Mouse (Mus musculus) cerebellum, adult (tissue): ENCODE results near the gene Prpsap1.

Experiments
- ATAC-seq: cut with Nextera tagmentation; 2 replicates; pipeline ENCODE4 v1.9.2; 2017; ENCODE audit warnings: mild to moderate bottlenecking, moderate library complexity, mixed read lengths; ENCODE audit not compliant: insufficient number of reproducible peaks, low FRiP score, low TSS enrichment

Prpsap1 gene

DNA sequence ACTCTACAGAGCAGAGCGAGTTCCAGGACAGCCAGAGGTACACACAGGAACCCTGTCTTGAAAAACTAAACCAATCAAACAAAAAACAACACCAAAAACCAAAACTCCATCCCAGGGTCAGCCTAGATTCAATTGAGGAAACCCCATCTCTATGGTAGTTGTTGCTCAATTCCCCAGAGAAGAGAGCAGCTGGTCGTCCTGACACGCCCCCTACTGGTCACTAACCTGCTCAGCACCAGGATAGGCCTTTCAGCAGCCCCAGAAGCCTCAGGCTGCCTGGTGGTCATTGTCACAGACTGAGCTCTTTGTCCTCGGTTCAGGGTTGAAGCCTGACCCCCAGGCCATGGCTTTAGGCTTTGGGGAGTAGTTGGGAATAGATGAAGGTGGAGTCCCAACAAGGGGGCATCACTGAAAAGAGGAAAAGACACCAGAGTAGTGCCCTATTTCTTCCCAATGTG lies at the start of gene Prpsap1:
Gene Prpsap1, minus strand, starts transcription at position 408 of the 458 bp plus-strand sequence.
- no peak for ATAC-seq

DNA sequence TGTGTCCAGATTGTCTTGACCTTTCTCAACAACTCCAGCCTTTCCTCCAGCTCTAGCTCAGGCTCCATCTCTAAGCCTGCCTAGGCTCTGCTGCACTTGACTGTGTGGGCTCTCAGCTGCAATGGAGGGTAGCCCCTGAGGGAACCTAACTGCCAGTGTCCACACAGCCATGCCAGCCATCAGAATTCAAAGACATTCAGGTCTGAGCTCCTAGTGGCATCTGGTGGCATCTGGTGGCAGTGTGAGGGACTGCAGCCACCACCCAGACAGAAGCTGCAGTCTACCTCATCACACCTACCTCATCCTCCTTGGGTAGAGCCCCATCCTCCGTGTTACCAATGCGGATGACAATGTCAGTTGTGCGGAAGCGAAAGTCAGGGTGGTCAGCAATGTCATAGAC lies 49.1 kb upstream of the Prpsap1 start:
- ATAC-seq: no peak

GRCm38 (mm10) chr11:116541183-116541582 lies 47.2 kb upstream of the Prpsap1 start:
- ATAC-seq: no peak

- no peak for ATAC-seq
Observed at GRCm38 (mm10) chr11:116538142-116538735, 44.2 kb upstream of the Prpsap1 start.

DNA sequence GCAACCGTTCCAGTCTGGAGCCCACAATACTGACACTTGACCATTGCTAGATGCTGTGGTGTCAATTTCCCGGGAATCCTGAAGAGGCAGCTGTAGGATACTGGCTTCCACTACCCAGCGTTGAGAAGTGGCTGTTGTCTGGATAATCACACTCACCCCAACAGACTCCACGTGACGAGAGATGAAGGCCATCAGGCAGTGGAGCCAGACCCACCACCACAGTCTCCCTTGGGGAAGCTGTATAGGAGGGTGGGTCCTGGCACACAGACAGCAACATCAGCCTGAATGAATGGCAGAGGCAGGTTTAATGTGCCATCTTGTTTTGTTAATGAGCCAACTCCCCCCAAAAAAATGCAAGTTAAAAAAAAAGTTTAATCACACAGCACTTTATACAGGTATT lies 43.4 kb upstream of the Prpsap1 start:
- no peak for ATAC-seq

GRCm38 (mm10) chr11:116536685-116537084 lies 42.7 kb upstream of the Prpsap1 start:
- no peak for ATAC-seq

GRCm38 (mm10) chr11:116534154-116534865 lies 40.3 kb upstream of the Prpsap1 start:
- peak; percentile 51; the same call in 1 of the 2 replicates for ATAC-seq

GRCm38 (mm10) chr11:116533341-116534153 lies 39.5 kb upstream of the Prpsap1 start:
- ATAC-seq: no peak

GRCm38 (mm10) chr11:116532810-116533338 lies 38.9 kb upstream of the Prpsap1 start:
- ATAC-seq: no peak

GRCm38 (mm10) chr11:116532262-116532809 lies 38.3 kb upstream of the Prpsap1 start:
- no peak for ATAC-seq

DNA sequence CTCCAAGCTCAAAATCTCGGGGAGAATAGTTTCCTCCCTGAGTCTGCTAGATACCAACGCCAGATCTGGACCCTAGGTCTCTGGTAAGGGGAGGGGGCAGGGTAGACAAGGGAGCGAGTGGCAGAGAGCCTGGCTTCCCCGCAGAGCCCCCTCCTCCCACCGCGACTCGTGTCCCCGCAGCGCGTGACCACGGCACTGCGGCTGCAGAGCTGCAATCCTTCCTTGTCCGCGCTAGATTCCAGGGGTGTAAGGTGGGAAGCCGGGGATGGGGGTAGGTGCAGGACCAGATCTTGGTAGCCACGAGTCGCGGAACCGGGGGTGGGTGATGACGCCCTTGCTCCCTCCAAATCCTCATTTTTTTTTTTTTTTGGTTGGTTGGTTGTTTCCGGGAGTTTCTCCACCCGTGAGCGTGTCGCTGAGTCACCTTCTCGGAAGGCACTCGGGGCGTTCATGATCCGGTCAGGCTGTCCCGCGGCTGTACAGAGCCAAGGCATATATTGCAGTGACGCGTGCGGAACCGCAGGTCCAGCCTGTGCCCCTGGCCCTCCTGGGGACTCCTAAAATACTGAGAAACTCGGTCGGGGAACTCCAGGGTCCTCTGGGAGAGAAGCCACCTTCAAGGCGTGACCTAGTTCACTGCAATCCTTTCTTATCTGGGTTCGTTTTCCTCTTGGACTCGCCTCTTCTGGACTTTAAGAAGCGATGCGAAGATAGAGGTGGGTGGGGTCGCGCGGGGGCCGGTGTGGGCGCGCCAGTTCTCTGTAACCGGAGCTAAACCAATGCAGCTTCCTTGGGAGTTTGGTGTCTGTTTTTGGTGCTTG lies 37.6 kb upstream of the Prpsap1 start:
- no peak for ATAC-seq

GRCm38 (mm10) chr11:116530187-116531147 lies 36.5 kb upstream of the Prpsap1 start, which contains the start of gene Sphk1:
Gene Sphk1, plus strand, starts transcription at chr11:116530925.
- ATAC-seq: no peak

DNA sequence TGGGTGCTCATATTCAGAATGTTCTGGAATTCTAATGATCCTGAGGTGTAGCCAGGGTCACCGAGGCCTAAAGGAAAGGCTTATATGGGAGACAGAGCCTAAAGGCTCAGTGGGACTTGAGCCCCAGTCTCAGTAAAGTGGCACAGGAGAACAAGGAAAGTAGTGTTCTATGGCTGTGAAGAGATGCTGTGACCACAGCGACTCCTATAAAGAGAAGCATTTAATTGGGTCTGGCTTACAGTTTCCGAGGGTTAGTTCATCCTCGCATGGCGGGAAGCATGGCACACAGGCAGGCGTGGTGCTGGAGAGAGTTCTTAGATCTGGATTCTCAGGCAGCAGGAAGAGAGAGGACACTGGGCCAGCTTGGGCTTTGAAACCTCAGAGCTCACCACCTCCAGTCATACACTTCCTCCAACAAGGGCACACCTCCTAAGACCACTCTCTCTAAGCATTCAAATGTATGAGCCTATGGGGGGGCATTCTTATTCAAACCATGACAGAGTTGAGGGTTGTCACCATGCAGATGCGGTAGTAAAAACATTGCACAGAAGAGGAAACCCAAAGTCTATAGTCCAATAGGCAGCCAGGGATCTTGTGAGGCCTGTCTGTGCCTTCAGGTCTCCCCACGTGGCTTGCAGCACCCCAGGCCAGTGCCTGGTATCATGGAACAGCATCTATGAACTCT lies 34.8 kb upstream of the Prpsap1 start:
- ATAC-seq: no peak

DNA sequence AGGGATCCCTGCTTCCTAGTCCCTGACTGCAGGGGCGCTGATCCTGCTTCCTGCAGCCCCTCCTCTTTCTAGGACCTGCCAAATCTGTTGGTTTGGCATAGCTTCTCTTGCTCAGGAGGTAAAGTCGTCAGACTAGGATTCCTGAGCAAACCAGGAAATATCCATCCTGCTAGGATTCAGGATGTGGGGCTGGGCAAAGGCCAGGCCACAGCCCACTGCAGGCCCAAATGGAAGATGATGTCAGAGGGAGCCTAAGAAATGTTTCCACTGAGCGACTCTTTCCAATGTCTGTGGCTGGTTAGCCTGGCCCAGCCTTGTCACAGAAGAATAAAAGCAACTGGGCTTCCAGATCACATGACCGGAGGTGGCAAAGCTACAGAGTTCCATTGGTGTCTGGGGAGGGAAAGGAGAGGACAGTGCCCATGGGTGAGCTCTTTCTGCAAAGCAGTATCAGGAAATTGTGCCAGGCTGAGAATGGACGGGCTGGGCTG lies 29.7 kb upstream of the Prpsap1 start:
- ATAC-seq: no peak

DNA sequence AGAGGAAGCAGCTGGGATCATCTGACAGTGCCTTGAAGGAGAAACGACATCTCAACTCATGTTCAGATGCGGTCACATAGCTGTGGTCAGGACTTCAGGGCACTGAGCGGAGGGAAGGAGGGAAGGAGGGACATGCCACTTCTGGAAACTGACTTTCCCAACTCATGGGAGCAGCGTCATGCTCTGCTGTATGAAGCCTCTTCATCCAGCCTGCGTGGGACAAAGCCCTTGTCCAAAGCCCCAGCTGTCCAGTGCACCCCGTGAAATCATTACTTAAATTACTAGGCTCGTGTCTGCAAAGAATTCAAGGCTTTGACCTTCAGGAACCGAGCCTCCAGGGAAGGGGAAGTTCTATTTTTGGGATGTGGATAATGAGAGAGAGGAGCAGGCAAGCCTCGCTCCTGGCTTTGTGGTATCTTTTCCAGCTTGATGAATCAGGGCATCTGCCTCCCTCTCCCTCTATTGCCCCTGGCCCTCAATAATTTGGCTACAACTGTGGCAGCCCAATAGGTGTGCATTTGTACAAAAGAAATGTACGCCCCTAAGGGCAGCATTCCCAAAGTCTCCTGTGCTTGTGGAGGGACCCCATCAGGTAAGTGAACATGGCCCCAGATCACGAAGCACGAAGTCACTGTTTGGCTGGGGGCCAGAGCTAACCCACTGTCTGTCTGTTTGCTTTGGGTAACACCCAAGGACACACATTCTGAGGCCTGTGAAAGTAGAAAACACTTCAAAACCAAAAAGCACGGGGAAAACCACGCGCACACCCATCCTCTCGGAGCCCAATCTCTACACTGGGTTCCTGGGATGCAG lies 29.1 kb upstream of the Prpsap1 start:
- no peak for ATAC-seq

DNA sequence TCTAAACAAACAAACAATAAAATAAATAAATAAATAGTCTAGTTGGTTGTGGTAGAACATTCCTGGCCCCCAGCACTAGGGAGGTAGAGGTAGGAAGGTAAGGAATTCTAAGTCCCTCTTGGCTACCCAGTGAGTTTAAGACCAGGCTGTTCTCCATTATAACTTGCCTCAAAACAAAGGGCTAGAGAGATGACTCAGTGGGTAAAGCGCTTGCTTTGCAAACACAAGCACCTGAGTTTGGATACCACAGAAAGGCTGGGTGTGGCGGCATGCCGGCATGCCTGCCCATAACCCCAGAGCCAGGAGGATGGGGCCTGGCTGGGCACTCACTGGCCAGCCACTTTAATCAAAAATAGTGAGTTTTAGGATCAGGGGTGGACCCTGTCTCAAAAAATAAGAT lies 28.0 kb upstream of the Prpsap1 start:
- no peak for ATAC-seq

- no peak for ATAC-seq
Observed at GRCm38 (mm10) chr11:116521143-116521542, 27.1 kb upstream of the Prpsap1 start.
